In genomic region chr5:4756001-4756681, GRCm38 (mm10) we compare ENCODE assay signal across 8 mouse cellular contexts. TPM values are rescaled to one million over a fixed set of nuclear protein-coding genes. Genes with fewer than 3 reads are reported as not detected.
DNase-seq lines count a peak whose midpoint lies in the region; ATAC-seq and TF ChIP-seq lines count a peak whose summit lies in the region.

No protein-coding gene starts in this region.

- WGBS in forebrain, embryonic 14.5 days = 2% methylated on average over 43 of the region's 43 CpGs
- 3% methylated on average over 42 of the region's 43 CpGs for WGBS in hindbrain, embryonic 12.5 days
- WGBS in stomach, postnatal 0 days = 7% methylated on average over 42 of the region's 43 CpGs

- ATAC-seq in forebrain, embryonic 14.5 days = peak; percentile 1
- ATAC-seq in hindbrain, embryonic 12.5 days (ENCODE audit: low FRiP score) = 0 out of 2 replicates have a peak, but pooled peaks have one; percentile 4
- 0 out of 2 replicates have a peak, but pooled peaks have one; percentile 20 for ATAC-seq in megakaryocyte-erythroid progenitor cell, adult 5-6 weeks (replicated peaks; ENCODE audit: low FRiP score, low TSS enrichment, poor library complexity, severe bottlenecking)
- ATAC-seq in stomach, postnatal 0 days (ENCODE audit: low FRiP score, low TSS enrichment) = no peak

- TF ChIP-seq CTCF in stomach, postnatal 0 days (IDR thresholded peaks at IDR 0.05; ENCODE audit: low read depth) = peak; percentile 35; the same call in 1 of the 2 replicates

- H3K27ac ChIP-seq in forebrain, embryonic 14.5 days (ENCODE audit: low read depth, low read length) = peak overlapping the region; percentile 96
- peak overlapping the region; percentile 95 for H3K27ac ChIP-seq in hindbrain, embryonic 12.5 days
- H3K27ac ChIP-seq in stomach, postnatal 0 days (replicated peaks) = peak overlapping the region; percentile 98

- H3K4me1 ChIP-seq in forebrain, embryonic 14.5 days (ENCODE audit: control insufficient read depth, insufficient read depth, low read length) = peaks cover 27% of the 10 kb centered on the region
- H3K4me1 ChIP-seq in hindbrain, embryonic 12.5 days = peaks cover 29% of the 10 kb centered on the region
- H3K4me1 ChIP-seq in stomach, postnatal 0 days (replicated peaks; ENCODE audit: control insufficient read depth, insufficient read depth) = no peaks in the 10 kb centered on the region

- H3K36me3 ChIP-seq in forebrain, embryonic 14.5 days (ENCODE audit: control insufficient read depth, insufficient read depth, low read length) = peaks cover 4% of the 10 kb centered on the region; the same call in 1 of the 2 replicates
- no peaks in the 10 kb centered on the region for H3K36me3 ChIP-seq in hindbrain, embryonic 12.5 days
- H3K36me3 ChIP-seq in stomach, postnatal 0 days (ENCODE audit: control insufficient read depth, insufficient read depth, low read length) = 0 out of 2 replicates have a peak, but pooled peaks cover 2% of the 10 kb centered on the region

- TF ChIP-seq EP300 in stomach, postnatal 0 days (optimal IDR thresholded peaks at IDR 0.05) = no peak

- H3K4me3 ChIP-seq in forebrain, embryonic 14.5 days (ENCODE audit: low read depth, low read length) = peak overlapping the region; percentile 88
- peak overlapping the region; percentile 83 for H3K4me3 ChIP-seq in hindbrain, embryonic 12.5 days
- peak overlapping the region; percentile 92 for H3K4me3 ChIP-seq in stomach, postnatal 0 days (ENCODE audit: low read depth, low read length)

- peak overlapping the region; percentile 95 for H3K9ac ChIP-seq in forebrain, embryonic 14.5 days (ENCODE audit: low read length)
- H3K9ac ChIP-seq in hindbrain, embryonic 12.5 days = peak overlapping the region; percentile 89
- peak overlapping the region; percentile 92 for H3K9ac ChIP-seq in stomach, postnatal 0 days (ENCODE audit: low read length)

- DNase-seq in ES-CJ7 (ENCODE audit: low read depth, low spot score) = peak; percentile 18
- peak; percentile 56 for DNase-seq in cerebellum, adult 11-12 months
- peak; percentile 80 for DNase-seq in forebrain, embryonic 14.5 days (ENCODE audit: low spot score)
- DNase-seq in layer of hippocampus, postnatal 25 days (ENCODE audit: extremely low spot score in 1 of 2, low spot score in 1 of 2) = peak; percentile 26 to 34
- DNase-seq in stomach, postnatal 0 days (ENCODE audit: low spot score) = peak; percentile 32
- no peak for DNase-seq in yolk sac, embryonic 10.5 days (ENCODE audit: low spot score)

- peak overlapping the region; percentile 96 for H3K4me2 ChIP-seq in forebrain, embryonic 14.5 days (ENCODE audit: low read length)
- peak overlapping the region; percentile 96 for H3K4me2 ChIP-seq in hindbrain, embryonic 12.5 days (replicated peaks)
- peak overlapping the region; percentile 93 for H3K4me2 ChIP-seq in stomach, postnatal 0 days (replicated peaks; ENCODE audit: low read depth)

- no peaks in the 10 kb centered on the region for H3K27me3 ChIP-seq in forebrain, embryonic 14.5 days (replicated peaks; ENCODE audit: control insufficient read depth, insufficient read depth, low read length)
- peaks cover 11% of the 10 kb centered on the region; the same call in 1 of the 2 replicates for H3K27me3 ChIP-seq in hindbrain, embryonic 12.5 days
- H3K27me3 ChIP-seq in stomach, postnatal 0 days (ENCODE audit: control insufficient read depth, insufficient read depth, low read length) = no peaks in the 10 kb centered on the region

- H3K9me3 ChIP-seq in forebrain, embryonic 14.5 days (replicated peaks; ENCODE audit: control insufficient read depth, low read length) = no peaks in the 10 kb centered on the region
- H3K9me3 ChIP-seq in hindbrain, embryonic 12.5 days (replicated peaks) = no peaks in the 10 kb centered on the region
- H3K9me3 ChIP-seq in stomach, postnatal 0 days (ENCODE audit: control insufficient read depth, low read length) = no peaks in the 10 kb centered on the region

RNA-seq across cellular contexts. Expression of gene Fzd1, which starts 1.7 kb away (rescaled TPM):
- polyA plus RNA-seq in forebrain, embryonic 14.5 days (2014; fragmentation: Nextera tagmentation; extraction: Ambion mirVana) = 16.4 and 17.3 TPM in 2 replicates
- polyA plus RNA-seq in hindbrain, embryonic 12.5 days (2016; fragmentation: Nextera tagmentation; extraction: Ambion mirVana) = 35.0 and 36.0 TPM in 2 replicates
- total RNA-seq in layer of hippocampus, postnatal 25 days (2021) = 10 to 100 TPM; 11.4 to 13.3 TPM
- total RNA-seq in megakaryocyte-erythroid progenitor cell, adult 5-6 weeks (2014; fragmentation: Nextera tagmentation) = not detected in 2 replicates
- not detected in 2 replicates for total RNA-seq in megakaryocyte-erythroid progenitor cell, adult 5-6 weeks (2017)
- 18.5 and 19.6 TPM in 2 replicates for polyA plus RNA-seq in stomach, postnatal 0 days (2015; fragmentation: Nextera tagmentation; extraction: Ambion mirVana)
